Mouse (Mus musculus): ENCODE measurements around the gene Lmo3. TPM values are rescaled to one million over a fixed set of nuclear protein-coding genes. Genes with fewer than 3 reads are reported as not detected.

The Lmo3 gene
- polyA plus RNA-seq, 1 experiment from 2014 or later: 0.72 TPM

DNA sequence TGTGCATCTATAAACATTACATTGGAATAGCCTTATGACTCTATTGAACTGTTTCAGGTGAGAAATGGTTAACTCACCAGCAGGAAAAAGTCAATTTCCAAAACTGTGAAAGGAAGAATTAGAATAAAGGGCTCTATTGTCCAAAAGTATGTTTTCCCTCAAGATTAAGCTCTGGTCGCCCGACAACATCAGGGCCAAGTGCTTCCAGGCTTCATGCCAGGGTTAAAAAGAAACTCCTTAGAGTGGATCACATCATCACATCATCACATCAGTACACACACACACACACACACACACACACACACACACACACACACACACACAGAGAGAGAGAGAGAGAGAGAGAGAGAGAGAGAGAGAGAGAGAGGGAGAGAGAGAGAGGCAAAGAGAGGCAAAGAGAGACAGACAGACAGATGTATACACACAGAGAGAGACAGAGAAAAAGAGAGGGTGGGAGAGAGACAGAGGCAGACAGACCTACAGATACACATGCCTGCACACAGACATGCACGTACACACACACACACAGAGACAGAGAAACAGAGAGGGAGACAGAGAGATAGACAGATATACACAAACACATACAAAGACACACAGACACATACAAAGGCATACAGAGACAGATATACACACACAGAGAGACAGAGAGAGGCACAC lies 255.9 kb downstream of the Lmo3 start:
- WGBS: 55% methylated on average over 3 of the region's 3 CpGs
- no peaks in the 10 kb centered on the region for H3K36me3 ChIP-seq (ENCODE audit: insufficient read depth, low read length)
- H3K9me3 ChIP-seq (ENCODE audit: low read length): no peaks in the 10 kb centered on the region
- H3K27me3 ChIP-seq (ENCODE audit: insufficient read depth, low read length): no peaks in the 10 kb centered on the region
- H3K27ac ChIP-seq (ENCODE audit: low read length): no peak overlapping the region
- no peak for ATAC-seq (ENCODE audit: low FRiP score, low TSS enrichment)
- H3K4me1 ChIP-seq (ENCODE audit: insufficient read depth, low read length): no peaks in the 10 kb centered on the region
- H3K4me3 ChIP-seq (ENCODE audit: low read length): no peak overlapping the region
- no peak overlapping the region for H3K9ac ChIP-seq (replicated peaks; ENCODE audit: low read length)
- no peak overlapping the region for H3K4me2 ChIP-seq (replicated peaks; ENCODE audit: low read depth, low read length)

DNA sequence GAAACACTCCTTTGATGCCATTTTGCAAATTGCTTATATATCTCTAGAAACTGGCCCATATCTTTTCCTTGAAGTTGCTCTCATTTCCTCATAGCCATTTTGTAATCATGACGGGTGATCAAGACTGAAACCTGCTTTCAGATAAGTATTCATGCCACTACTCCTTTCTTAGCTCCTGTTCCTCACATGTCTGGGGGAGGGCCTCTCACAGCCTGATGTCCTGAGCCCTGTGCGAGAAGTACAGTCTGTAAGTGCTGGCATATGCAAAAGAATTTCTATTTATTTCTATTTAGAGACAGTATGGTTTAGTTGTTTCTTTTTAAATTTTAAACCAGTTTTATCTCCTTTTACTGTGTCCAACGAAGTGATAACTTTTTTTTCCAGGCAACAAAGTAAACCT lies 256.6 kb downstream of the Lmo3 start:
- Histone ChIP-seq H3K4me3 (ENCODE audit: low read length) (no peak overlapping the region), H3K4me2 (replicated peaks; ENCODE audit: low read depth, low read length) (no peak overlapping the region), H3K27ac (ENCODE audit: low read length) (no peak overlapping the region), H3K4me1 (ENCODE audit: insufficient read depth, low read length) (no peaks in the 10 kb centered on the region), H3K36me3 (ENCODE audit: insufficient read depth, low read length) (no peaks in the 10 kb centered on the region), H3K9ac (replicated peaks; ENCODE audit: low read length) (no peak overlapping the region), H3K9me3 (ENCODE audit: low read length) (no peaks in the 10 kb centered on the region), H3K27me3 (ENCODE audit: insufficient read depth, low read length) (no peaks in the 10 kb centered on the region)
- ATAC-seq (ENCODE audit: low FRiP score, low TSS enrichment): no peak
- 53% methylated on average over 3 of the region's 3 CpGs for WGBS

DNA sequence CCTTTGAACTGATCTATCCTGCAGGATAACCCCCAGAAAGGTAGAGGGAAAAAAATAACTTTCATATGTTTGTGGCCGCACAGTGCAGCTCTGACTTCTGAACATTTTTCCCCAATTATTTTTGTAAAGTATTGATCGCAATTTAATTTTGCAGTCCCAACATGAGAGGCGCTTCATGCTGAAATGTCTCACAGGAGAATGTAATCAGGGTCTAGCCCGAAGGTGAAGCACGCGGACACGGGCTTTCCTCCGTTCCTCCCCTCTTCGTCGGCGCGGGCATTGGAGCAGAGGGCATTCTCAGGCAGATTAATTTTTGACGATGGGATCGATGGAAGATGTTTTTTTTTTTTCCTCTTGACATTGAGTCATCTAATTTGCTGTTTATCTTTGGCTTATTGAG lies 258.4 kb downstream of the Lmo3 start:
- Histone ChIP-seq H3K27ac (ENCODE audit: low read length) (no peak overlapping the region), H3K4me2 (replicated peaks; ENCODE audit: low read depth, low read length) (no peak overlapping the region)

DNA sequence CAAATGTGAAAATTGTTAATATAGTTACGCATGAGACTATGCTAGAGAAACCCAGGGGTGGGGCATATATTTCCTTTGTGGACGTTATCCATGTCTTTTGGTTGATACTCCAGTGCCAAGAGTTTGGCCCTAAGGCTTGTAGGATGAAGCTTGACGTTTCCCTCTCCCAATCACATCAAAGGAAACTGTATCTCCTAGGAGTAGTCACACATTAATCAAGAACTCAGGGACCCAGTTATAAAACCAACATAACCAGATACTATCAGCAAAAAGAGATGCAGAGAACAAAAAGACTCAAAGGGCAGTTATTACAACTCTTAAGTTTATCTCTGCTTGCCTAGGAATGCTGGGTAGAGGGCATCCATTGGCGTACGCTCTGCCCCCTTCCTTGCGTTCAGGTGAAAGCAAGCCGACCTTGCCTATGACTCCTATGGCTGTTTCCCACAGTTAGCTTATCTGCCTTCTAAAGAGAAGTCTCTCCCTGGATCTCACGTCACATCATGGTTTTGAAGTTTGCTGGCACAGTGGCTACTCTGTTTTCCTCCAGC lies 261.5 kb downstream of the Lmo3 start:
- WGBS: 73% methylated on average over 8 of the region's 8 CpGs
- no peak overlapping the region for H3K9ac ChIP-seq (replicated peaks; ENCODE audit: low read length)

More for the DNA sequence above, 258.4 kb downstream of the Lmo3 start:
- WGBS: 92% methylated on average over 14 of the region's 14 CpGs
- Histone ChIP-seq H3K9ac (replicated peaks; ENCODE audit: low read length) (no peak overlapping the region), H3K4me3 (ENCODE audit: low read length) (no peak overlapping the region), H3K4me1 (ENCODE audit: insufficient read depth, low read length) (no peaks in the 10 kb centered on the region), H3K36me3 (ENCODE audit: insufficient read depth, low read length) (no peaks in the 10 kb centered on the region), H3K27me3 (ENCODE audit: insufficient read depth, low read length) (no peaks in the 10 kb centered on the region), H3K9me3 (ENCODE audit: low read length) (no peaks in the 10 kb centered on the region)
- no peak for ATAC-seq (ENCODE audit: low FRiP score, low TSS enrichment)

More for the DNA sequence above, 261.5 kb downstream of the Lmo3 start:
- H3K27me3 ChIP-seq (ENCODE audit: insufficient read depth, low read length): no peaks in the 10 kb centered on the region
- ATAC-seq (ENCODE audit: low FRiP score, low TSS enrichment): no peak
- no peaks in the 10 kb centered on the region for H3K4me1 ChIP-seq (ENCODE audit: insufficient read depth, low read length)
- H3K4me2 ChIP-seq (replicated peaks; ENCODE audit: low read depth, low read length): no peak overlapping the region
- no peaks in the 10 kb centered on the region for H3K36me3 ChIP-seq (ENCODE audit: insufficient read depth, low read length)
- H3K4me3 ChIP-seq (ENCODE audit: low read length): no peak overlapping the region
- H3K9me3 ChIP-seq (ENCODE audit: low read length): no peaks in the 10 kb centered on the region
- H3K27ac ChIP-seq (ENCODE audit: low read length): no peak overlapping the region

Other genes with a start within 250 kb of the Lmo3 start
- not detected in 2 replicates for gene Igbp1b, start 76.6 kb upstream of the Lmo3 start, polyA plus RNA-seq (2015; fragmentation: Nextera tagmentation; extraction: Ambion mirVana)

Measured in kidney, embryonic 16.5 days (tissue).